10 mouse cellular contexts compared by ENCODE assay signal in genomic region chr19:10809428-10810175, GRCm38 (mm10). TPM values are rescaled to one million over a fixed set of nuclear protein-coding genes. Genes with fewer than 3 reads are reported as not detected.
DNase-seq lines count a peak whose midpoint lies in the region; TF ChIP-seq lines count a peak whose summit lies in the region.
"Had no signal": no experiment of that assay in that cellular context is flagged by ENCODE, and none has a peak within 500 bp of the region (broad histone marks: within the 10 kb centered on the region; RNA-seq: fewer than 3 reads in every experiment).

No protein-coding gene starts in this region.

- TF ChIP-seq CTCF in cerebellum, adult 2 months (IDR thresholded peaks at IDR 0.05; ENCODE audit: borderline replicate concordance, insufficient read depth, low read depth, low read length): no peak

- WGBS in cerebellum, adult 2 months: 65% methylated on average over 11 of the region's 11 CpGs

- H3K27me3 ChIP-seq in cerebellum, adult 2 months (ENCODE audit: control insufficient read depth, insufficient read depth, low read length): no peaks in the 10 kb centered on the region
- H3K27me3 ChIP-seq: limb, embryonic 13.5 days had no signal

- H3K4me3 ChIP-seq in cerebellum, adult 2 months (replicated peaks; ENCODE audit: insufficient read depth, low read depth, low read length): no peak overlapping the region
- H3K4me3 ChIP-seq: limb, embryonic 13.5 days had no signal

- 0 out of 2 replicates have a peak overlapping the region, but pooled peaks have one; percentile 16 for H3K27ac ChIP-seq in cerebellum, adult 2 months (ENCODE audit: insufficient read depth, low read length)
- H3K27ac ChIP-seq: limb, embryonic 13.5 days had no signal

- peaks cover 38% of the 10 kb centered on the region for H3K4me1 ChIP-seq in cerebellum, adult 2 months (ENCODE audit: control insufficient read depth, insufficient read depth, low read length)

- DNase-seq in cerebellum, adult 2 months: no peak
- no peak for DNase-seq in cerebellum, adult 11 months
- peak; percentile 31 for DNase-seq in NIH3T3 (ENCODE audit: low read depth)
- DNase-seq in frontal cortex, postnatal 36 days (ENCODE audit: low spot score in 2 of 2): peak; percentile 67 to 87
- DNase-seq in mesoderm, embryonic 11.5 days (ENCODE audit: low read depth, low spot score): peak; percentile 36
- no peak for DNase-seq in heart, adult 11 months
- DNase-seq in adipocyte (ENCODE audit: low spot score): no peak
- DNase-seq in heart, adult 18-20 months: no peak
- DNase-seq: adrenal gland, postnatal 25 days had no signal

- TF ChIP-seq POLR2A in cerebellum, adult 2 months (IDR thresholded peaks at IDR 0.05; ENCODE audit: borderline replicate concordance, insufficient read depth, low read length): no peak

RNA-seq across cellular contexts. Expression of gene Cd6, which starts 20.3 kb away (rescaled TPM):
- 0.05 and 0.10 TPM in 2 replicates for polyA plus RNA-seq in cerebellum, adult 2 months (2012; rRNA removed)
- total RNA-seq in heart, adult 18-20 months (2021): 1 to 10 TPM in 1 of 2 experiments, under 1 TPM in 1; 0.17 to 1.2 TPM
- total RNA-seq: adrenal gland, postnatal 25 days had no signal
- polyA plus RNA-seq: limb, embryonic 13.5 days had no signal

RNA-seq across cellular contexts. Expression of gene Slc15a3, which starts 29.9 kb away (rescaled TPM):
- 0.51 and 0.62 TPM in 2 replicates for polyA plus RNA-seq in cerebellum, adult 2 months (2012; rRNA removed)
- total RNA-seq in heart, adult 18-20 months (2021): 1 to 10 TPM; 2.1 TPM

Comparison
In these comparisons a context has a peak if more than half of its experiments do, and no peak if none do; other contexts are left out.
1. DNase-seq: peak in NIH3T3 (single experiment), frontal cortex, postnatal 36 days (2 of 2) and mesoderm, embryonic 11.5 days (single experiment); none in cerebellum, adult 2 months (0 of 2), cerebellum, adult 11 months (single experiment), heart, adult 11 months (single experiment), adipocyte (single experiment) and heart, adult 18-20 months (0 of 2).